Mouse (Mus musculus): ENCODE data around the gene Psmb8. TPM values are rescaled to one million over a fixed set of nuclear protein-coding genes. Genes with fewer than 3 reads are reported as not detected.
A peak's percentile ranks its signal among the peaks of the same experiment; 100 is the strongest.

Psmb8 gene
- polyA plus RNA-seq, 1 experiment from 2014 or later = 15.4 TPM

- no peak for ATAC-seq (ENCODE audit: insufficient read depth, low FRiP score)
- Histone ChIP-seq H3K4me3 (replicated peaks; ENCODE audit: low read length) (0 out of 2 replicates have a peak overlapping the region, but pooled peaks have one; percentile 84), H3K4me2 (ENCODE audit: low read depth, low read length) (peak overlapping the region; percentile 98), H3K9ac (ENCODE audit: low read length) (no peak overlapping the region), H3K27ac (ENCODE audit: low read length) (no peak overlapping the region), H3K27me3 (ENCODE audit: control insufficient read depth, insufficient read depth, low read length) (peaks cover 3% of the 10 kb centered on the region), H3K36me3 (ENCODE audit: control insufficient read depth, insufficient read depth, low read length) (no peaks in the 10 kb centered on the region), H3K9me3 (replicated peaks; ENCODE audit: control insufficient read depth, low read length) (no peaks in the 10 kb centered on the region; the same call in 1 of the 2 replicates), H3K4me1 (ENCODE audit: control insufficient read depth, insufficient read depth, low read length) (peaks cover 8% of the 10 kb centered on the region)
- WGBS = 22% methylated on average over 9 of the region's 9 CpGs
Observed at GRCm38 (mm10) chr17:34205746-34206176, 8.2 kb downstream of the Psmb8 start.

GRCm38 (mm10) chr17:34206731-34207130 lies 9.2 kb downstream of the Psmb8 start:
- no peak overlapping the region for H3K9ac ChIP-seq (ENCODE audit: low read length)
- no peak overlapping the region for H3K4me2 ChIP-seq (ENCODE audit: low read depth, low read length)
- H3K4me1 ChIP-seq (ENCODE audit: control insufficient read depth, insufficient read depth, low read length) = peaks cover 8% of the 10 kb centered on the region
- H3K9me3 ChIP-seq (replicated peaks; ENCODE audit: control insufficient read depth, low read length) = no peaks in the 10 kb centered on the region; the same call in 1 of the 2 replicates
- H3K27ac ChIP-seq (ENCODE audit: low read length) = no peak overlapping the region
- H3K4me3 ChIP-seq (replicated peaks; ENCODE audit: low read length) = no peak overlapping the region
- ATAC-seq (ENCODE audit: insufficient read depth, low FRiP score) = no peak
- peaks cover 3% of the 10 kb centered on the region for H3K27me3 ChIP-seq (ENCODE audit: control insufficient read depth, insufficient read depth, low read length)
- no peaks in the 10 kb centered on the region for H3K36me3 ChIP-seq (ENCODE audit: control insufficient read depth, insufficient read depth, low read length)
- 77% methylated on average over 5 of the region's 5 CpGs for WGBS

GRCm38 (mm10) chr17:34207456-34207855 lies 9.9 kb downstream of the Psmb8 start:
- Histone ChIP-seq H3K4me1 (ENCODE audit: control insufficient read depth, insufficient read depth, low read length) (peaks cover 8% of the 10 kb centered on the region), H3K9ac (ENCODE audit: low read length) (no peak overlapping the region), H3K27ac (ENCODE audit: low read length) (no peak overlapping the region), H3K9me3 (replicated peaks; ENCODE audit: control insufficient read depth, low read length) (no peaks in the 10 kb centered on the region; the same call in 1 of the 2 replicates), H3K27me3 (ENCODE audit: control insufficient read depth, insufficient read depth, low read length) (peaks cover 9% of the 10 kb centered on the region), H3K4me2 (ENCODE audit: low read depth, low read length) (no peak overlapping the region), H3K36me3 (ENCODE audit: control insufficient read depth, insufficient read depth, low read length) (no peaks in the 10 kb centered on the region), H3K4me3 (replicated peaks; ENCODE audit: low read length) (no peak overlapping the region)
- 54% methylated on average over 3 of the region's 3 CpGs for WGBS
- ATAC-seq (ENCODE audit: insufficient read depth, low FRiP score) = no peak

GRCm38 (mm10) chr17:34207866-34208265 lies 10.3 kb downstream of the Psmb8 start:
- 99% methylated on average over 9 of the region's 9 CpGs for WGBS
- Histone ChIP-seq H3K4me1 (ENCODE audit: control insufficient read depth, insufficient read depth, low read length) (peaks cover 8% of the 10 kb centered on the region), H3K27ac (ENCODE audit: low read length) (no peak overlapping the region), H3K4me3 (replicated peaks; ENCODE audit: low read length) (no peak overlapping the region), H3K4me2 (ENCODE audit: low read depth, low read length) (no peak overlapping the region), H3K36me3 (ENCODE audit: control insufficient read depth, insufficient read depth, low read length) (no peaks in the 10 kb centered on the region), H3K27me3 (ENCODE audit: control insufficient read depth, insufficient read depth, low read length) (peaks cover 13% of the 10 kb centered on the region), H3K9me3 (replicated peaks; ENCODE audit: control insufficient read depth, low read length) (no peaks in the 10 kb centered on the region; the same call in 1 of the 2 replicates), H3K9ac (ENCODE audit: low read length) (no peak overlapping the region)
- ATAC-seq (ENCODE audit: insufficient read depth, low FRiP score) = no peak

- peaks cover 8% of the 10 kb centered on the region for H3K4me1 ChIP-seq (ENCODE audit: control insufficient read depth, insufficient read depth, low read length)
- no peak overlapping the region for H3K4me3 ChIP-seq (replicated peaks; ENCODE audit: low read length)
- H3K27me3 ChIP-seq (ENCODE audit: control insufficient read depth, insufficient read depth, low read length) = peaks cover 18% of the 10 kb centered on the region
- no peak overlapping the region for H3K4me2 ChIP-seq (ENCODE audit: low read depth, low read length)
- H3K36me3 ChIP-seq (ENCODE audit: control insufficient read depth, insufficient read depth, low read length) = no peaks in the 10 kb centered on the region
- H3K9me3 ChIP-seq (replicated peaks; ENCODE audit: control insufficient read depth, low read length) = no peaks in the 10 kb centered on the region; the same call in 1 of the 2 replicates
- ATAC-seq (ENCODE audit: insufficient read depth, low FRiP score) = no peak
- H3K9ac ChIP-seq (ENCODE audit: low read length) = no peak overlapping the region
- WGBS = 21% methylated on average over 10 of the region's 10 CpGs
- H3K27ac ChIP-seq (ENCODE audit: low read length) = no peak overlapping the region
Observed at GRCm38 (mm10) chr17:34208421-34208820, 10.9 kb downstream of the Psmb8 start.

- ATAC-seq (ENCODE audit: insufficient read depth, low FRiP score) = no peak
- H3K4me1 ChIP-seq (ENCODE audit: control insufficient read depth, insufficient read depth, low read length) = peaks cover 8% of the 10 kb centered on the region
- 57% methylated on average over 3 of the region's 3 CpGs for WGBS
Observed at GRCm38 (mm10) chr17:34209680-34210079, 12.2 kb downstream of the Psmb8 start.

GRCm38 (mm10) chr17:34210599-34210998 lies 13.1 kb downstream of the Psmb8 start:
- Histone ChIP-seq H3K9ac (ENCODE audit: low read length) (no peak overlapping the region), H3K9me3 (replicated peaks; ENCODE audit: control insufficient read depth, low read length) (no peaks in the 10 kb centered on the region; the same call in 1 of the 2 replicates), H3K27ac (ENCODE audit: low read length) (no peak overlapping the region), H3K4me2 (ENCODE audit: low read depth, low read length) (no peak overlapping the region), H3K27me3 (ENCODE audit: control insufficient read depth, insufficient read depth, low read length) (peaks cover 30% of the 10 kb centered on the region), H3K4me3 (replicated peaks; ENCODE audit: low read length) (no peak overlapping the region), H3K36me3 (ENCODE audit: control insufficient read depth, insufficient read depth, low read length) (no peaks in the 10 kb centered on the region), H3K4me1 (ENCODE audit: control insufficient read depth, insufficient read depth, low read length) (peaks cover under 1% of the 10 kb centered on the region; the same call in 1 of the 2 replicates)
- ATAC-seq (ENCODE audit: insufficient read depth, low FRiP score) = no peak
- 53% methylated on average over 3 of the region's 3 CpGs for WGBS

More at GRCm38 (mm10) chr17:34209680-34210079, 12.2 kb downstream of the Psmb8 start:
- Histone ChIP-seq H3K9ac (ENCODE audit: low read length) (no peak overlapping the region), H3K4me2 (ENCODE audit: low read depth, low read length) (no peak overlapping the region), H3K27me3 (ENCODE audit: control insufficient read depth, insufficient read depth, low read length) (peaks cover 30% of the 10 kb centered on the region), H3K36me3 (ENCODE audit: control insufficient read depth, insufficient read depth, low read length) (no peaks in the 10 kb centered on the region), H3K4me3 (replicated peaks; ENCODE audit: low read length) (no peak overlapping the region), H3K27ac (ENCODE audit: low read length) (no peak overlapping the region), H3K9me3 (replicated peaks; ENCODE audit: control insufficient read depth, low read length) (no peaks in the 10 kb centered on the region; the same call in 1 of the 2 replicates)

- no peak for ATAC-seq (ENCODE audit: insufficient read depth, low FRiP score)
- no peak overlapping the region for H3K4me3 ChIP-seq (replicated peaks; ENCODE audit: low read length)
- no peak overlapping the region for H3K4me2 ChIP-seq (ENCODE audit: low read depth, low read length)
- H3K9me3 ChIP-seq (replicated peaks; ENCODE audit: control insufficient read depth, low read length) = no peaks in the 10 kb centered on the region; the same call in 1 of the 2 replicates
- WGBS = 21% methylated on average over 23 of the region's 23 CpGs
- H3K36me3 ChIP-seq (ENCODE audit: control insufficient read depth, insufficient read depth, low read length) = no peaks in the 10 kb centered on the region
- no peak overlapping the region for H3K9ac ChIP-seq (ENCODE audit: low read length)
- H3K27me3 ChIP-seq (ENCODE audit: control insufficient read depth, insufficient read depth, low read length) = peaks cover 30% of the 10 kb centered on the region
- no peak overlapping the region for H3K27ac ChIP-seq (ENCODE audit: low read length)
- no peaks in the 10 kb centered on the region for H3K4me1 ChIP-seq (ENCODE audit: control insufficient read depth, insufficient read depth, low read length)
Observed at GRCm38 (mm10) chr17:34211746-34212365, 14.3 kb downstream of the Psmb8 start.

- Histone ChIP-seq H3K9me3 (replicated peaks; ENCODE audit: control insufficient read depth, low read length) (no peaks in the 10 kb centered on the region; the same call in 1 of the 2 replicates), H3K9ac (ENCODE audit: low read length) (no peak overlapping the region), H3K4me2 (ENCODE audit: low read depth, low read length) (no peak overlapping the region), H3K4me1 (ENCODE audit: control insufficient read depth, insufficient read depth, low read length) (no peaks in the 10 kb centered on the region), H3K36me3 (ENCODE audit: control insufficient read depth, insufficient read depth, low read length) (no peaks in the 10 kb centered on the region), H3K27me3 (ENCODE audit: control insufficient read depth, insufficient read depth, low read length) (peaks cover 30% of the 10 kb centered on the region), H3K27ac (ENCODE audit: low read length) (no peak overlapping the region), H3K4me3 (replicated peaks; ENCODE audit: low read length) (no peak overlapping the region)
- ATAC-seq (ENCODE audit: insufficient read depth, low FRiP score) = no peak
- 46% methylated on average over 21 of the region's 21 CpGs for WGBS
Observed at GRCm38 (mm10) chr17:34213936-34214335, 16.4 kb downstream of the Psmb8 start.
